Mouse (Mus musculus): ENCODE results near the gene Hormad2. TPM values are rescaled to one million over a fixed set of nuclear protein-coding genes. Genes with fewer than 3 reads are reported as not detected.

Gene Hormad2
- polyA plus RNA-seq, 1 experiment = 15.3 TPM

- H3K4me1 ChIP-seq (ENCODE audit: control insufficient read depth, insufficient read depth, low read length) = no peaks in the 10 kb centered on the region
- no peak for TF ChIP-seq CTCF (IDR thresholded peaks at IDR 0.05; ENCODE audit: control insufficient read depth, insufficient read depth, insufficient replicate concordance, low read depth, low read length)
- no peak for TF ChIP-seq POLR2A (IDR thresholded peaks at IDR 0.05; ENCODE audit: control insufficient read depth, low read depth, low read length)
- H3K4me3 ChIP-seq (ENCODE audit: control insufficient read depth, low read depth, low read length) = no peak overlapping the region
- H3K27ac ChIP-seq (ENCODE audit: control insufficient read depth, insufficient read depth, low read depth, low read length) = no peak overlapping the region
- 0 out of 2 replicates have a peak, but pooled peaks cover 1% of the 10 kb centered on the region for H3K36me3 ChIP-seq (ENCODE audit: control insufficient read depth, insufficient read depth, low read length)
- H3K27me3 ChIP-seq (ENCODE audit: control insufficient read depth, insufficient read depth, low read length) = no peaks in the 10 kb centered on the region
Measured at GRCm38 (mm10) chr11:4401251-4401650, 39.7 kb downstream of the Hormad2 start.

DNA sequence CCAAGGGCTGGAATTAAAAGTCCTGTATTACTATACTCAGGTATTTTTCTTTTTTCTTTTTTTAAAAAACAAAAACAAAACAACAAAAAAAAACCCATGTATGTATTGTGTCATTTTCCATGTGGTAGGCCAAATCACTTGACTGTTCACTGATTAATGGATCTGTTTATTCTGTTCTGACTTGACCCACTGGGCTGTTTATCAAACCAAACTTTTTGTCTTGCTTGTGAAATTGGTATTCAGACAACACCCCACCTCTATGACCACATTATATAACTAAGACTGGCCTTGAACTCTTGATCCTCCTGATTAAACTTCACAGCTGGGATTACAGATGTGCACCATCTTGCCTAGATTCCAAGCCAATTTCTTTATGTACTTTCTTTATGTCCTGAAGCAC, 46.7 kb downstream of the Hormad2 start:
- Histone ChIP-seq H3K27ac (ENCODE audit: control insufficient read depth, insufficient read depth, low read depth, low read length) (no peak overlapping the region), H3K27me3 (ENCODE audit: control insufficient read depth, insufficient read depth, low read length) (no peaks in the 10 kb centered on the region), H3K36me3 (ENCODE audit: control insufficient read depth, insufficient read depth, low read length) (no peaks in the 10 kb centered on the region), H3K4me1 (ENCODE audit: control insufficient read depth, insufficient read depth, low read length) (no peaks in the 10 kb centered on the region), H3K4me3 (ENCODE audit: control insufficient read depth, low read depth, low read length) (no peak overlapping the region)
- TF ChIP-seq POLR2A (IDR thresholded peaks at IDR 0.05; ENCODE audit: control insufficient read depth, low read depth, low read length) (no peak), CTCF (IDR thresholded peaks at IDR 0.05; ENCODE audit: control insufficient read depth, insufficient read depth, insufficient replicate concordance, low read depth, low read length) (no peak)

GRCm38 (mm10) chr11:4388018-4388417, 52.9 kb downstream of the Hormad2 start:
- Histone ChIP-seq H3K36me3 (ENCODE audit: control insufficient read depth, insufficient read depth, low read length) (no peaks in the 10 kb centered on the region), H3K4me1 (ENCODE audit: control insufficient read depth, insufficient read depth, low read length) (no peaks in the 10 kb centered on the region), H3K27ac (ENCODE audit: control insufficient read depth, insufficient read depth, low read depth, low read length) (no peak overlapping the region), H3K27me3 (ENCODE audit: control insufficient read depth, insufficient read depth, low read length) (no peaks in the 10 kb centered on the region), H3K4me3 (ENCODE audit: control insufficient read depth, low read depth, low read length) (no peak overlapping the region)
- TF ChIP-seq CTCF (IDR thresholded peaks at IDR 0.05; ENCODE audit: control insufficient read depth, insufficient read depth, insufficient replicate concordance, low read depth, low read length) = no peak

DNA sequence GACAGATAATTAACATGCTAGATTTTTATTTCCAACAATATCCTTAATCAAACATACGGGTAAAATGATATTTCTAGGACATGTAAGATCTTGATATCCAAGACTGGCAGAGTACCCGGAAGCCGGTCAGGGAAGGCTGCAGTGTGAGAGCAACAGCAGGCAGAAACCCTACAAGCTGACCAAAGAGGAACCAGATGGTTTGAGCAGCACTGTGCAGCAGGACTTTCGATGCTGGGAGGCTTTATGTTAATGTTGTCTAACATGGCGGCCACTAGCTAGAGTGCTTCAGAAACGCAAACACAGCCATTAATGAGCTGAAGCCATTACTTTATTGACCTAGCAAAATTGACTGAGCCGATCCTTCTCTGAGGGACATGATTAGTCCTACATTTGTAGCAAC, 58.6 kb downstream of the Hormad2 start:
- Histone ChIP-seq H3K27me3 (ENCODE audit: control insufficient read depth, insufficient read depth, low read length) (no peaks in the 10 kb centered on the region), H3K4me3 (ENCODE audit: control insufficient read depth, low read depth, low read length) (no peak overlapping the region), H3K4me1 (ENCODE audit: control insufficient read depth, insufficient read depth, low read length) (no peaks in the 10 kb centered on the region), H3K36me3 (ENCODE audit: control insufficient read depth, insufficient read depth, low read length) (no peaks in the 10 kb centered on the region), H3K27ac (ENCODE audit: control insufficient read depth, insufficient read depth, low read depth, low read length) (no peak overlapping the region)
- TF ChIP-seq CTCF (IDR thresholded peaks at IDR 0.05; ENCODE audit: control insufficient read depth, insufficient read depth, insufficient replicate concordance, low read depth, low read length) = no peak
- no peak for TF ChIP-seq POLR2A (IDR thresholded peaks at IDR 0.05; ENCODE audit: control insufficient read depth, low read depth, low read length)

- no peak overlapping the region for H3K4me3 ChIP-seq (ENCODE audit: control insufficient read depth, low read depth, low read length)
Measured at GRCm38 (mm10) chr11:4379857-4380256, 61.0 kb downstream of the Hormad2 start.

DNA sequence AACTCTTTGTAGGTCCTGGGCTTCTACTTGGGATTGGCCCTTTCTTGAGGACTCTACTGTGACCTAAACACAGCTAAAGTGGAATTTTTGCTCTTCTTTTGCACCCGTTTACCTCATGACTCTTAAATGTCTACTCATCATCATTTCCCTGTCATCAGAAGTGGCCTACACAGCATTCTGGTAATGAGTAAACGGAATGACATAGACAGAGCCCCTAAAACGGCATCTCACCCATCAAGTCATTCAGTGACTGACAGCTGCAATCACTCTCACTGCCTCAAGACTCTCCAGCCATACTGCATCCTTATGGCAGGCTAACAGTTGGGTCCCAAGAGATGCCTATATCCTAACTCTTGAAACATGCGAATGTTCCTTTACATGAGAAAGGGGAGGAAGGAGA, 74.5 kb downstream of the Hormad2 start:
- TF ChIP-seq CTCF (IDR thresholded peaks at IDR 0.05; ENCODE audit: control insufficient read depth, insufficient read depth, insufficient replicate concordance, low read depth, low read length) = no peak
- no peak for TF ChIP-seq POLR2A (IDR thresholded peaks at IDR 0.05; ENCODE audit: control insufficient read depth, low read depth, low read length)
- Histone ChIP-seq H3K36me3 (ENCODE audit: control insufficient read depth, insufficient read depth, low read length) (no peaks in the 10 kb centered on the region), H3K27me3 (ENCODE audit: control insufficient read depth, insufficient read depth, low read length) (no peaks in the 10 kb centered on the region)

More at GRCm38 (mm10) chr11:4379857-4380256, 61.0 kb downstream of the Hormad2 start:
- Histone ChIP-seq H3K4me1 (ENCODE audit: control insufficient read depth, insufficient read depth, low read length) (no peaks in the 10 kb centered on the region), H3K27ac (ENCODE audit: control insufficient read depth, insufficient read depth, low read depth, low read length) (no peak overlapping the region), H3K36me3 (ENCODE audit: control insufficient read depth, insufficient read depth, low read length) (no peaks in the 10 kb centered on the region), H3K27me3 (ENCODE audit: control insufficient read depth, insufficient read depth, low read length) (no peaks in the 10 kb centered on the region)
- TF ChIP-seq POLR2A (IDR thresholded peaks at IDR 0.05; ENCODE audit: control insufficient read depth, low read depth, low read length) (no peak), CTCF (IDR thresholded peaks at IDR 0.05; ENCODE audit: control insufficient read depth, insufficient read depth, insufficient replicate concordance, low read depth, low read length) (no peak)

GRCm38 (mm10) chr11:4355430-4355829, 85.5 kb downstream of the Hormad2 start:
- Histone ChIP-seq H3K4me3 (ENCODE audit: control insufficient read depth, low read depth, low read length) (no peak overlapping the region), H3K27me3 (ENCODE audit: control insufficient read depth, insufficient read depth, low read length) (no peaks in the 10 kb centered on the region), H3K36me3 (ENCODE audit: control insufficient read depth, insufficient read depth, low read length) (no peaks in the 10 kb centered on the region), H3K27ac (ENCODE audit: control insufficient read depth, insufficient read depth, low read depth, low read length) (no peak overlapping the region), H3K4me1 (ENCODE audit: control insufficient read depth, insufficient read depth, low read length) (no peaks in the 10 kb centered on the region)
- TF ChIP-seq POLR2A (IDR thresholded peaks at IDR 0.05; ENCODE audit: control insufficient read depth, low read depth, low read length) (no peak), CTCF (IDR thresholded peaks at IDR 0.05; ENCODE audit: control insufficient read depth, insufficient read depth, insufficient replicate concordance, low read depth, low read length) (no peak)

More for the DNA sequence above, 74.5 kb downstream of the Hormad2 start:
- Histone ChIP-seq H3K4me3 (ENCODE audit: control insufficient read depth, low read depth, low read length) (no peak overlapping the region), H3K27ac (ENCODE audit: control insufficient read depth, insufficient read depth, low read depth, low read length) (no peak overlapping the region), H3K4me1 (ENCODE audit: control insufficient read depth, insufficient read depth, low read length) (no peaks in the 10 kb centered on the region)

GRCm38 (mm10) chr11:4352637-4353036, 88.3 kb downstream of the Hormad2 start:
- TF ChIP-seq POLR2A (IDR thresholded peaks at IDR 0.05; ENCODE audit: control insufficient read depth, low read depth, low read length) (no peak), CTCF (IDR thresholded peaks at IDR 0.05; ENCODE audit: control insufficient read depth, insufficient read depth, insufficient replicate concordance, low read depth, low read length) (no peak)
- no peaks in the 10 kb centered on the region for H3K27me3 ChIP-seq (ENCODE audit: control insufficient read depth, insufficient read depth, low read length)
- H3K4me1 ChIP-seq (ENCODE audit: control insufficient read depth, insufficient read depth, low read length) = no peaks in the 10 kb centered on the region
- H3K27ac ChIP-seq (ENCODE audit: control insufficient read depth, insufficient read depth, low read depth, low read length) = no peak overlapping the region
- H3K4me3 ChIP-seq (ENCODE audit: control insufficient read depth, low read depth, low read length) = no peak overlapping the region
- H3K36me3 ChIP-seq (ENCODE audit: control insufficient read depth, insufficient read depth, low read length) = no peaks in the 10 kb centered on the region

All from testis, adult 2 months (tissue).